Mouse (Mus musculus): ENCODE data around the gene Gmfb.

DNA sequence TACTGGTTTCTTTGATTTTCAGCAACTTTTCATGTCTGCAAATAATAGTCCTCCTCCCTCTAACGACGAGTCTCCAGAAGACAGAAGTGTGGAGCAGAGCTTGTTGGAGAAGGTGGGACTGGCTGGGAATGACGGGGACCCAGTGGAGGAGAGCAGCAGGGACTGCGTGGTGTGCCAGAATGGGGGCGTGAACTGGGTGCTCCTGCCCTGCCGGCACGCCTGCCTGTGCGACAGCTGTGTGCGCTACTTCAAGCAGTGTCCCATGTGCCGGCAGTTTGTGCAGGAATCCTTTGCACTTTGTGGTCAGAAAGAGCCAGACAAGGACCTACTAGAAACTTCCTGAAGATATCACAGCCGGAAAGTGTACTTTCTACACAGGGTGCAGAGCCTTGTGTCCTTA, 31.6 kb upstream of the Gmfb start:
- no peak for TF ChIP-seq CTCF (IDR thresholded peaks at IDR 0.05; ENCODE audit: borderline replicate concordance, insufficient read depth, low read length)
- no peak for TF ChIP-seq POLR2A (IDR thresholded peaks at IDR 0.05; ENCODE audit: low read depth, low read length)
